Mouse (Mus musculus) CH12.LX (cell line): ENCODE data around the gene Cdkl3. TPM values are rescaled to one million over a fixed set of nuclear protein-coding genes. Genes with fewer than 3 reads are reported as not detected.

Experiments
- DNase-seq: peaks from one replicate; pipeline ENCODE4 v3.0.0-alpha.2; 2013; ENCODE audit errors: extremely low read depth
- H3K27ac ChIP-seq: 2 replicates; pipeline ENCODE4 v1.5.1; 2012; ENCODE audit warnings: low read depth, mild to moderate bottlenecking, control low read depth, moderate library complexity; ENCODE audit not compliant: insufficient read depth
- H3K27me3 ChIP-seq: replicated peaks from 2 replicates; pipeline ENCODE3; 2012; ENCODE audit warnings: inconsistent platforms
- H3K36me3 ChIP-seq, 2 experiments: replicated peaks in 1 of 2; 2 replicates each; pipeline versions ENCODE3 to v1.6.1; 2012; ENCODE audit warnings: inconsistent platforms in 1 of 2, low read length in 1 of 2, mild to moderate bottlenecking in 1 of 2, mixed read lengths in 1 of 2, moderate library complexity in 1 of 2; ENCODE audit not compliant: control insufficient read depth in 1 of 2, insufficient read depth in 1 of 2
- H3K4me1 ChIP-seq, 2 experiments: 2 replicates each; pipeline ENCODE4 v1.6.1; 2012; ENCODE audit warnings: inconsistent platforms in 1 of 2, moderate library complexity in 1 of 2; ENCODE audit not compliant: insufficient read depth in 2 of 2, control insufficient read depth in 1 of 2
- H3K4me2 ChIP-seq: 2 replicates; pipeline ENCODE4 v1.6.1; 2012; ENCODE audit warnings: low read depth, mild to moderate bottlenecking, control low read depth; ENCODE audit not compliant: poor library complexity, insufficient read depth, severe bottlenecking
- H3K4me3 ChIP-seq, 3 experiments: fragments of 150-350 bp in 1 of 3; sonication (generic) in 1 of 3; replicated peaks in 1 of 3; 2 replicates each; pipeline versions ENCODE3 to v1.5.1; 2011 to 2012; ENCODE audit warnings: low read depth in 2 of 3, low read length in 2 of 3, mild to moderate bottlenecking in 2 of 3, moderate library complexity in 2 of 3, control low read depth in 1 of 3, improper control_type of control experiment in 1 of 3, inconsistent platforms in 1 of 3, mixed read lengths in 1 of 3; ENCODE audit not compliant: poor library complexity in 1 of 3
- H3K79me2 ChIP-seq: replicated peaks from 2 replicates; pipeline ENCODE4 v1.6.1; 2012; ENCODE audit warnings: mild to moderate bottlenecking, moderate library complexity; ENCODE audit not compliant: control insufficient read depth, poor library complexity, insufficient read depth, severe bottlenecking; ENCODE audit errors: extremely low read depth
- H3K9ac ChIP-seq: 2 replicates; pipeline ENCODE4 v1.6.1; 2012; ENCODE audit warnings: low read depth, mild to moderate bottlenecking, control low read depth, moderate library complexity; ENCODE audit not compliant: insufficient read depth
- H3K9me3 ChIP-seq: replicated peaks from 2 replicates; pipeline ENCODE3; 2012; ENCODE audit warnings: low read length, inconsistent platforms, mixed read lengths
- BHLHE40 ChIP-seq: IDR thresholded peaks from 2 replicates; pipeline ENCODE4 v1.6.1; 2011; ENCODE audit warnings: mild to moderate bottlenecking, low read depth, low read length, improper control_type of control experiment
- CHD1 ChIP-seq: IDR thresholded peaks from 2 replicates; pipeline ENCODE4 v1.6.1; 2012; ENCODE audit warnings: low read depth, low read length, improper control_type of control experiment, inconsistent platforms
- CHD2 ChIP-seq: IDR thresholded peaks from 2 replicates; pipeline ENCODE4 v1.6.1; 2011; ENCODE audit warnings: low read length, improper control_type of control experiment
- CTCF ChIP-seq, 2 experiments: IDR thresholded peaks in 1 of 2; conservative IDR thresholded peaks in 1 of 2; 2 replicates each; pipeline ENCODE4 v1.5.1; 2011 to 2012; ENCODE audit warnings: low read depth in 2 of 2, low read length in 2 of 2, improper control_type of control experiment in 1 of 2, inconsistent platforms in 1 of 2, mild to moderate bottlenecking in 1 of 2, moderate library complexity in 1 of 2
- E2F4 ChIP-seq: IDR thresholded peaks from 2 replicates; pipeline ENCODE4 v1.6.1; 2011; ENCODE audit warnings: low read depth, low read length, improper control_type of control experiment; ENCODE audit not compliant: insufficient replicate concordance
- ELF1 ChIP-seq: IDR thresholded peaks from 2 replicates; pipeline ENCODE4 v1.6.1; 2014; ENCODE audit warnings: low read depth, mild to moderate bottlenecking, inconsistent platforms, low read length, improper control_type of control experiment
- EP300 ChIP-seq: IDR thresholded peaks from 2 replicates; pipeline ENCODE4 v1.6.1; 2011; ENCODE audit warnings: low read length, improper control_type of control experiment
- ETS1 ChIP-seq: conservative IDR thresholded peaks from 2 replicates; pipeline ENCODE4 v1.6.1; 2012; ENCODE audit warnings: low read depth, mild to moderate bottlenecking, inconsistent platforms, low read length, improper control_type of control experiment, moderate library complexity
- GABPA ChIP-seq: IDR thresholded peaks from 2 replicates; pipeline ENCODE4 v1.6.1; 2012; ENCODE audit warnings: low read depth, low read length, improper control_type of control experiment, inconsistent platforms; ENCODE audit not compliant: insufficient replicate concordance
- HCFC1 ChIP-seq: IDR thresholded peaks from 2 replicates; pipeline ENCODE4 v1.6.1; 2012; ENCODE audit warnings: low read depth, mild to moderate bottlenecking, inconsistent platforms, low read length, improper control_type of control experiment
- IRF4 ChIP-seq: IDR thresholded peaks from 2 replicates; pipeline ENCODE4 v1.6.1; 2014; ENCODE audit warnings: low read depth, mild to moderate bottlenecking, inconsistent platforms, low read length, improper control_type of control experiment
- JUN ChIP-seq: IDR thresholded peaks from 2 replicates; pipeline ENCODE4 v1.6.1; 2011; ENCODE audit warnings: low read depth, mild to moderate bottlenecking, low read length, improper control_type of control experiment, moderate library complexity; ENCODE audit not compliant: insufficient read depth
- JUND ChIP-seq: conservative IDR thresholded peaks from 2 replicates; pipeline ENCODE4 v1.6.1; 2011; ENCODE audit warnings: low read depth, low read length, improper control_type of control experiment
- KAT2A ChIP-seq: IDR thresholded peaks from 2 replicates; pipeline ENCODE4 v1.6.1; 2012; ENCODE audit warnings: low read length, improper control_type of control experiment, inconsistent platforms; ENCODE audit not compliant: insufficient replicate concordance
- MAFK ChIP-seq: IDR thresholded peaks from 2 replicates; pipeline ENCODE4 v1.6.1; 2011; ENCODE audit warnings: low read length, improper control_type of control experiment; ENCODE audit not compliant: insufficient replicate concordance
- MAX ChIP-seq: IDR thresholded peaks from 2 replicates; pipeline ENCODE4 v1.6.1; 2011; ENCODE audit warnings: low read length, improper control_type of control experiment
- MAZ ChIP-seq: IDR thresholded peaks from 2 replicates; pipeline ENCODE4 v1.6.1; 2012; ENCODE audit warnings: low read depth, mild to moderate bottlenecking, inconsistent platforms, low read length, improper control_type of control experiment, moderate library complexity
- MEF2A ChIP-seq: IDR thresholded peaks from 2 replicates; pipeline ENCODE4 v1.6.1; 2014; ENCODE audit warnings: low read depth, mild to moderate bottlenecking, inconsistent platforms, low read length, improper control_type of control experiment, borderline replicate concordance
- MXI1 ChIP-seq: IDR thresholded peaks from 2 replicates; pipeline ENCODE4 v1.6.1; 2011; ENCODE audit warnings: mild to moderate bottlenecking, low read depth, low read length, improper control_type of control experiment
- MYC ChIP-seq: IDR thresholded peaks from 2 replicates; pipeline ENCODE4 v1.6.1; 2011; ENCODE audit warnings: low read depth, mild to moderate bottlenecking, improper control_type of control experiment, low read length
- NELFE ChIP-seq: IDR thresholded peaks from 2 replicates; pipeline ENCODE4 v1.6.1; 2011; ENCODE audit warnings: low read depth, low read length, improper control_type of control experiment
- NRF1 ChIP-seq: IDR thresholded peaks from 2 replicates; pipeline ENCODE4 v1.6.1; 2014; ENCODE audit warnings: low read depth, mild to moderate bottlenecking, inconsistent platforms, low read length, improper control_type of control experiment, moderate library complexity
- PAX5 ChIP-seq: IDR thresholded peaks from 2 replicates; pipeline ENCODE4 v1.6.1; 2012; ENCODE audit warnings: low read length, inconsistent platforms, mixed read lengths
- POLR2A ChIP-seq: IDR thresholded peaks from 2 replicates; pipeline ENCODE4 v1.6.1; 2011; ENCODE audit warnings: low read depth, mild to moderate bottlenecking, improper control_type of control experiment, low read length
- POLR2AphosphoS2 ChIP-seq: IDR thresholded peaks from 2 replicates; pipeline ENCODE4 v1.6.1; 2011; ENCODE audit warnings: low read depth, low read length, improper control_type of control experiment
- RAD21 ChIP-seq: IDR thresholded peaks from 2 replicates; pipeline ENCODE4 v1.6.1; 2011; ENCODE audit warnings: low read depth, mild to moderate bottlenecking, low read length, improper control_type of control experiment, moderate library complexity
- RCOR1 ChIP-seq: conservative IDR thresholded peaks from 2 replicates; pipeline ENCODE4 v1.6.1; 2012; ENCODE audit warnings: low read depth, mild to moderate bottlenecking, inconsistent platforms, low read length, improper control_type of control experiment
- SIN3A ChIP-seq: IDR thresholded peaks from 2 replicates; pipeline ENCODE4 v1.6.1; 2012; ENCODE audit warnings: low read length, improper control_type of control experiment, inconsistent platforms
- SMC3 ChIP-seq: IDR thresholded peaks from 2 replicates; pipeline ENCODE4 v1.6.1; 2011; ENCODE audit warnings: low read depth, low read length, improper control_type of control experiment
- TBP ChIP-seq: conservative IDR thresholded peaks from 2 replicates; pipeline ENCODE4 v1.6.1; 2011; ENCODE audit warnings: low read depth, low read length, improper control_type of control experiment
- TCF12 ChIP-seq: IDR thresholded peaks from 2 replicates; pipeline ENCODE4 v1.6.1; 2014; ENCODE audit warnings: low read depth, mild to moderate bottlenecking, inconsistent platforms, low read length, improper control_type of control experiment
- UBTF ChIP-seq: IDR thresholded peaks from 2 replicates; pipeline ENCODE4 v1.6.1; 2012; ENCODE audit warnings: low read depth, mild to moderate bottlenecking, inconsistent platforms, low read length, improper control_type of control experiment, moderate library complexity
- USF1 ChIP-seq: IDR thresholded peaks from 2 replicates; pipeline ENCODE4 v1.6.1; 2014; ENCODE audit warnings: low read depth, mild to moderate bottlenecking, inconsistent platforms, low read length, improper control_type of control experiment
- USF2 ChIP-seq: conservative IDR thresholded peaks from 2 replicates; pipeline ENCODE4 v1.6.1; 2011; ENCODE audit warnings: low read depth, low read length, improper control_type of control experiment
- ZC3H11A ChIP-seq: IDR thresholded peaks from 2 replicates; pipeline ENCODE4 v1.6.1; 2012; ENCODE audit warnings: low read depth, mild to moderate bottlenecking, inconsistent platforms, low read length, improper control_type of control experiment
- ZKSCAN1 ChIP-seq: IDR thresholded peaks from 2 replicates; pipeline ENCODE4 v1.6.1; 2012; ENCODE audit warnings: low read depth, inconsistent platforms, low read length, improper control_type of control experiment, borderline replicate concordance
- ZMIZ1 ChIP-seq: IDR thresholded peaks from 2 replicates; pipeline ENCODE4 v1.6.1; 2012; ENCODE audit warnings: low read depth, mild to moderate bottlenecking, inconsistent platforms, low read length, improper control_type of control experiment
- ZNF384 ChIP-seq: IDR thresholded peaks from 2 replicates; pipeline ENCODE4 v1.6.1; 2012; ENCODE audit warnings: low read depth, low read length, improper control_type of control experiment, inconsistent platforms
- dilution Hi-C: fragments of 300-500 bp; cut with MboI; formaldehyde crosslinking; loops from 2 replicates; pipeline ENCODE4 v1.14.3; 2020; ENCODE audit warnings: low sequenced_read_pairs; ENCODE audit not compliant: extremely low pct_unique_long_range_greater_than_20kb, extremely low pct_ligation_motif_present
- in situ Hi-C: fragments of 300-500 bp; cut with MboI; formaldehyde crosslinking; loops from 3 replicates; pipeline ENCODE4 v1.14.3; 2019; ENCODE audit warnings: low sequenced_read_pairs, low pct_ligation_motif_present, low pct_unique_long_range_greater_than_20kb, mixed read lengths
- polyA plus RNA-seq: library from polyadenylated mRNA; unstranded; fragments of >175 nt; gene quantifications from 2 replicates; pipeline ENCODE4 v1.2.1, GENCODE M21; 2012; ENCODE audit warnings: low read depth; ENCODE audit not compliant: insufficient read length
- total RNA-seq, 2 experiments: library from RNA; depleted of rRNA; stranded (reverse); fragments of 300-350 nt in 1 of 2; fragments of >200 nt in 1 of 2; gene quantifications; 2 replicates each; pipeline ENCODE4 v1.2.3; 2012 to 2014

The Cdkl3 gene
- total and polyA plus RNA-seq, 3 experiments, result 4.4 to 9.7 (median 8.0) TPM

GRCm38 (mm10) chr11:52079978-52080377 lies 76.0 kb downstream of the Cdkl3 start:
- peak; percentile 89 for DNase-seq

GRCm38 (mm10) chr11:52080656-52081055 lies 76.6 kb downstream of the Cdkl3 start:
- in situ Hi-C loops, result no loop called here
- Histone ChIP-seq H3K9me3 (no peaks in the 10 kb centered on the region), H3K4me3 (no peak overlapping the region), H3K4me2 (no peak overlapping the region), H3K36me3 (no peaks in the 10 kb centered on the region), H3K9ac (no peak overlapping the region), H3K27ac (no peak overlapping the region), H3K79me2 (no peaks in the 10 kb centered on the region), H3K27me3 (no peaks in the 10 kb centered on the region), H3K4me1 (peaks cover 19 to 41% of the 10 kb centered on the region in 2 experiments)
- DNase-seq, result no peak
- dilution Hi-C loops, result no loop called here
- TF ChIP-seq POLR2A (no peak), MAFK (peak; percentile 84), GABPA (no peak)

More at GRCm38 (mm10) chr11:52079978-52080377, 76.0 kb downstream of the Cdkl3 start:
- Histone ChIP-seq H3K4me1 (peaks cover 23 to 45% of the 10 kb centered on the region in 2 experiments), H3K79me2 (no peaks in the 10 kb centered on the region), H3K4me3 (no peak overlapping the region), H3K4me2 (no peak overlapping the region), H3K36me3 (no peaks in the 10 kb centered on the region), H3K27ac (no peak overlapping the region), H3K27me3 (no peaks in the 10 kb centered on the region), H3K9me3 (no peaks in the 10 kb centered on the region), H3K9ac (no peak overlapping the region)
- peak; percentile 88; the same call in 1 of the 2 replicates for TF ChIP-seq MXI1
- no peak for TF ChIP-seq ZKSCAN1
- TF ChIP-seq ETS1, result peak; percentile 42; the same call in 1 of the 2 replicates
- TF ChIP-seq GABPA, result no peak
- no peak for TF ChIP-seq HCFC1
- TF ChIP-seq BHLHE40, result no peak
- TF ChIP-seq ELF1, result peak; percentile 73
- no peak for TF ChIP-seq USF1
- TF ChIP-seq JUN, result no peak
- no peak for TF ChIP-seq JUND
- TF ChIP-seq E2F4, result no peak
- TF ChIP-seq MAZ, result no peak
- TF ChIP-seq ZC3H11A, result no peak
- TF ChIP-seq NRF1, result no peak
- no peak for TF ChIP-seq UBTF
- no peak for TF ChIP-seq CHD2
- TF ChIP-seq POLR2A, result no peak
- TF ChIP-seq TBP, result no peak
- no peak for TF ChIP-seq RAD21
- TF ChIP-seq SMC3, result no peak
- TF ChIP-seq RCOR1, result no peak
- TF ChIP-seq USF2, result no peak
- no peak for TF ChIP-seq KAT2A
- no peak for TF ChIP-seq CHD1
- no peak for TF ChIP-seq ZNF384
- no peak for TF ChIP-seq NELFE
- TF ChIP-seq CTCF (conservative IDR thresholded peaks at IDR 0.05 in 1 of 2, IDR thresholded peaks at IDR 0.05 in 1 of 2; ENCODE audit: low read depth in 2 of 2, low read length in 2 of 2), result no peak
- no peak; the same call in 1 of the 2 replicates for TF ChIP-seq SIN3A
- TF ChIP-seq PAX5, result no peak
- no peak for TF ChIP-seq MAX
- TF ChIP-seq POLR2AphosphoS2, result no peak
- no peak for TF ChIP-seq TCF12
- no peak for TF ChIP-seq ZMIZ1
- no peak for TF ChIP-seq MYC
- TF ChIP-seq IRF4, result peak; percentile 36; the same call in 1 of the 2 replicates
- TF ChIP-seq MAFK, result 0 out of 2 replicates have a peak, but pooled peaks have one; percentile 37
- peak; percentile 51; the same call in 1 of the 2 replicates for TF ChIP-seq EP300
- TF ChIP-seq MEF2A, result no peak
- in situ Hi-C loops, result no loop called here
- dilution Hi-C loops, result no loop called here
